Mouse (Mus musculus): ENCODE data around the gene Vrk3. TPM values are rescaled to one million over a fixed set of nuclear protein-coding genes. Genes with fewer than 3 reads are reported as not detected.
"Not testable (repeated sequence)": the region's sequence is repeated elsewhere in the genome, so short reads cannot be mapped to it uniquely, and the experiment has no call there.

Vrk3 gene
- 78.9 and 93.7 TPM in 2 replicates for polyA plus RNA-seq (2012; rRNA removed)

DNA sequence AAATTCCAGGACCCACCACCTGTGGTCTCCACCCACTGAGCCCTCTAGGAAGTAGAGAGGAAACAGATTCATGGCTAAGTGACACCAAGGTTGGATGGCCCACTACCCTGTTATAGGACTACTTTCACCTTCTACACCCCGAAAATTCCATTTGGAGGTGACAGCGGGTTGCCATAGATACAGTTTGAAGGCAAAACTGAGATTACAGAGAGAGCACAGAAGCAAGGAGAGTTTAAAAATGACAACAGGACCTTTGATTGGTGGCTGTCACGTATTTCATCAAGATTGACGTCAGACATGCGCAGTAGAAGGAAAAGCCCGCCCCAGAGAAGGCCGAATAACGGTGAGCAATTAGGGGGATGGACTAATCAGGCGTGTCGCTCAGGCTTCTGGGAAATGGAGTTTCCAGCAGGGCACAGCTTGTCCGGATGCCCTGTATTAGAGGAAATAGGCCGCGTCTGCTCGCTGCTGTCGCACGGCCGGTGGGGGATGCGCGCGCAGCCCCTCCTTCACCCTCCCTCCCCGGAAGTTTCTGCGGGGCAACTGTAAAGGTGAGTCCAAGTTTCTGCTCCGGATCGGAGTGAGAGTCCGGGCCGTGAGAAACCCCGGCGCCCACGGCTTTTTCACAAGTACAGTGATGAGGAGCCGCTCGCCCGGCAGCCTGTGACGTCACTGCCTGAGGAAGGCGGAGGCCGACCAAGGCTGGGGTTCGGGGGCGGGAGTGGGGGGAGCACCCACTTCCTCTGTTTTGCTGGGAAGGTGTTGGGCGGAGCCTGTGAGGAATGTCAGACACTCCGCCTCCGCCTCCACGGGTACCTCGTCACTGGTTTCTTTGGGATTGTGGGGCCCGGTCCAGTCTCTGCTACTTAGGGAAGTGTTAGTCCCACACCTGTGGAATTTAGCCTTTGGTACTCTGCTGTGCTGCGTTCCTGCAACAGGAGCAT lies at the start of gene Vrk3:
TSS of gene Vrk3 (plus strand) at position 313 of the 944 bp plus-strand sequence.
- WGBS: under 1% methylated on average over 44 of the region's 44 CpGs

DNA sequence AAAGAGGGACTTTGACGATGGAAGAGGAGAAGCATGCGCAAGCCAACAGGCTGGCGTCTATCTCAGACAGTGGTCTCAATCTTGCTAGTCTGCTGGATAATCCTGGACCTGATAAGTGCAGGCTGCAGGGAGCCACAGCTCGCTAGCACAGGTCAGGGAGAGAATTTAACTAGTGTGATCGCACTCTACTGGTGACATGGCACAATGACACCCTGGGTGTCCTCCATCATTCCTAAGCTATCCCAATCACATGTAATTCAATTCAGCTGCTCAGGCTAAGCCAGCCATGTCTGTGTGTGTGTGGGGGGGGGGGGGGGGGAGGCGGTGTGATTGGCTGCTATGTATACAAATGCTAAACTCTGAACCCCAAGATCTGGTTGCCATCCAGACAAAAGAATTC lies 46.3 kb upstream of the Vrk3 start:
- TF ChIP-seq CTCF (conservative IDR thresholded peaks at IDR 0.05; ENCODE audit: insufficient read depth, insufficient read length, low read depth, low read length) (peak; percentile 73), POLR2A (IDR thresholded peaks at IDR 0.05; ENCODE audit: low read depth, low read length) (no peak)
- no peaks in the 10 kb centered on the region for H3K36me3 ChIP-seq (ENCODE audit: control insufficient read depth, insufficient read depth, low read length)
- 18% methylated on average over 6 of the region's 6 CpGs for WGBS
- no peaks in the 10 kb centered on the region for H3K27me3 ChIP-seq (replicated peaks; ENCODE audit: control insufficient read depth, insufficient read depth, low read length)
- no peak overlapping the region for H3K4me3 ChIP-seq (ENCODE audit: insufficient read depth, low read depth, low read length)
- H3K4me1 ChIP-seq (ENCODE audit: control insufficient read depth, insufficient read depth, low read length): peaks cover 3% of the 10 kb centered on the region; the same call in 1 of the 2 replicates
- peak; percentile 46 for DNase-seq
- no peak overlapping the region for H3K27ac ChIP-seq (ENCODE audit: insufficient read depth, low read depth, low read length)

More for the DNA sequence above, at the start of gene Vrk3:
- H3K27me3 ChIP-seq (replicated peaks; ENCODE audit: control insufficient read depth, insufficient read depth, low read length): no peaks in the 10 kb centered on the region
- peak; percentile 99 for DNase-seq
- peak within 1 kb of the TSS; percentile 89 for H3K4me3 ChIP-seq (ENCODE audit: insufficient read depth, low read depth, low read length)
- TF ChIP-seq POLR2A (IDR thresholded peaks at IDR 0.05; ENCODE audit: low read depth, low read length) (peak; percentile 14), CTCF (conservative IDR thresholded peaks at IDR 0.05; ENCODE audit: insufficient read depth, insufficient read length, low read depth, low read length) (no peak)
- H3K36me3 ChIP-seq (ENCODE audit: control insufficient read depth, insufficient read depth, low read length): no peaks in the 10 kb centered on the region
- peaks cover 5% of the 10 kb centered on the region; the same call in 1 of the 2 replicates for H3K4me1 ChIP-seq (ENCODE audit: control insufficient read depth, insufficient read depth, low read length)
- peak within 1 kb of the TSS; percentile 97 for H3K27ac ChIP-seq (ENCODE audit: insufficient read depth, low read depth, low read length)

- no peak for DNase-seq
- Histone ChIP-seq H3K4me1 (ENCODE audit: control insufficient read depth, insufficient read depth, low read length) (no peaks in the 10 kb centered on the region), H3K36me3 (ENCODE audit: control insufficient read depth, insufficient read depth, low read length) (no peaks in the 10 kb centered on the region), H3K4me3 (ENCODE audit: insufficient read depth, low read depth, low read length) (no peak overlapping the region), H3K27me3 (replicated peaks; ENCODE audit: control insufficient read depth, insufficient read depth, low read length) (no peaks in the 10 kb centered on the region), H3K27ac (ENCODE audit: insufficient read depth, low read depth, low read length) (no peak overlapping the region)
- WGBS: 77% methylated on average over 8 of the region's 8 CpGs
- TF ChIP-seq POLR2A (IDR thresholded peaks at IDR 0.05; ENCODE audit: low read depth, low read length) (no peak), CTCF (conservative IDR thresholded peaks at IDR 0.05; ENCODE audit: insufficient read depth, insufficient read length, low read depth, low read length) (no peak)
Measured at GRCm38 (mm10) chr7:44702985-44703384, 45.2 kb upstream of the Vrk3 start.

GRCm38 (mm10) chr7:44704363-44704762 lies 43.9 kb upstream of the Vrk3 start:
- Histone ChIP-seq H3K4me1 (ENCODE audit: control insufficient read depth, insufficient read depth, low read length) (no peaks in the 10 kb centered on the region), H3K4me3 (ENCODE audit: insufficient read depth, low read depth, low read length) (no peak overlapping the region), H3K27ac (ENCODE audit: insufficient read depth, low read depth, low read length) (no peak overlapping the region), H3K36me3 (ENCODE audit: control insufficient read depth, insufficient read depth, low read length) (no peaks in the 10 kb centered on the region), H3K27me3 (replicated peaks; ENCODE audit: control insufficient read depth, insufficient read depth, low read length) (no peaks in the 10 kb centered on the region)
- peak; percentile 57 for DNase-seq
- 61% methylated on average over 3 of the region's 3 CpGs for WGBS
- TF ChIP-seq POLR2A (IDR thresholded peaks at IDR 0.05; ENCODE audit: low read depth, low read length) (no peak), CTCF (conservative IDR thresholded peaks at IDR 0.05; ENCODE audit: insufficient read depth, insufficient read length, low read depth, low read length) (peak; percentile 64)

DNA sequence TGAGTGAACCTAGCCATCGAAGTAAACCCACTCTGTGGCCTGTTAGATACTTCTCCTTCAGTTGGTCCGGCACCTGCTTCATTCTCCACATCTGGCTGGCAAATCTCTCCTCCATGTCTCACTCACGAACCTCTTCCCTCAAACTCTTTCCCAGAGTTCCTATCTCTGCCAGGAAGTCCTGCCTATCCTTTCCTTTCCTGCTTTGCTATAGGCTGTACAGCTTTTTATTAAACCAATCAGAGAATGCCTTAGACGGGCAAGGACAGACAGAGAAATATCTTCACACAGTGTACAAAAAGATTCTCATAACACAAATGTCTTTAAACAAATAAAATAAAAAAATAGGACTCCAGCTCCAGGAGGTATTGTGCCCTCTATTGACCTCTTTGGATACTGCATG lies 43.1 kb upstream of the Vrk3 start:
- TF ChIP-seq CTCF (conservative IDR thresholded peaks at IDR 0.05; ENCODE audit: insufficient read depth, insufficient read length, low read depth, low read length) (no peak), POLR2A (IDR thresholded peaks at IDR 0.05; ENCODE audit: low read depth, low read length) (no peak)

DNA sequence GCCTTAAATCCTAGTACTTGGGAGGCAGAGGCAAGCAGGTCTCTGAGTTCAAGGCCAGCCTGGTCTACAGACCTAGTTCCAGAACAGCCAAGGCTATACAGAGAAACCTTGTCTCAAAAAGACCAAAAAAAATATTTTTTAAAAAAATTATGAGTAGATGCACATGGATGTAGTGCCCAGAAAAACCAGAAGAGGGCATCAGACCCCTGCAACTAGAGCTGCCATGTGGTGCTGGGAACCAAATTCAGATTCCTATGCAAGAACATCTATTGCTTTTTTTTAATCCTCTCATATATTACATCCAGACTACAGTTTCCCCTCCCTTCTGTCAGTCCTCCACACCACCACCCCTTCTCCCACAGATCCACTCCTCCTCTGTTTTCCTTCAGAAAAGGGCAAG lies 41.9 kb upstream of the Vrk3 start:
- DNase-seq: no peak
- Histone ChIP-seq H3K27me3 (replicated peaks; ENCODE audit: control insufficient read depth, insufficient read depth, low read length) (no peaks in the 10 kb centered on the region), H3K36me3 (ENCODE audit: control insufficient read depth, insufficient read depth, low read length) (no peaks in the 10 kb centered on the region), H3K4me3 (ENCODE audit: insufficient read depth, low read depth, low read length) (no peak overlapping the region), H3K27ac (ENCODE audit: insufficient read depth, low read depth, low read length) (no peak overlapping the region), H3K4me1 (ENCODE audit: control insufficient read depth, insufficient read depth, low read length) (no peaks in the 10 kb centered on the region)
- TF ChIP-seq POLR2A (IDR thresholded peaks at IDR 0.05; ENCODE audit: low read depth, low read length) (no peak), CTCF (conservative IDR thresholded peaks at IDR 0.05; ENCODE audit: insufficient read depth, insufficient read length, low read depth, low read length) (no peak)

More for the DNA sequence above, 43.1 kb upstream of the Vrk3 start:
- 92% methylated on average over 4 of the region's 4 CpGs for WGBS
- DNase-seq: no peak
- no peaks in the 10 kb centered on the region for H3K36me3 ChIP-seq (ENCODE audit: control insufficient read depth, insufficient read depth, low read length)
- no peaks in the 10 kb centered on the region for H3K4me1 ChIP-seq (ENCODE audit: control insufficient read depth, insufficient read depth, low read length)
- H3K4me3 ChIP-seq (ENCODE audit: insufficient read depth, low read depth, low read length): no peak overlapping the region
- H3K27ac ChIP-seq (ENCODE audit: insufficient read depth, low read depth, low read length): no peak overlapping the region
- H3K27me3 ChIP-seq (replicated peaks; ENCODE audit: control insufficient read depth, insufficient read depth, low read length): no peaks in the 10 kb centered on the region

- 92% methylated on average over 5 of the region's 5 CpGs for WGBS
- DNase-seq: no peak
Measured at GRCm38 (mm10) chr7:44707169-44707675, 41.0 kb upstream of the Vrk3 start.

DNA sequence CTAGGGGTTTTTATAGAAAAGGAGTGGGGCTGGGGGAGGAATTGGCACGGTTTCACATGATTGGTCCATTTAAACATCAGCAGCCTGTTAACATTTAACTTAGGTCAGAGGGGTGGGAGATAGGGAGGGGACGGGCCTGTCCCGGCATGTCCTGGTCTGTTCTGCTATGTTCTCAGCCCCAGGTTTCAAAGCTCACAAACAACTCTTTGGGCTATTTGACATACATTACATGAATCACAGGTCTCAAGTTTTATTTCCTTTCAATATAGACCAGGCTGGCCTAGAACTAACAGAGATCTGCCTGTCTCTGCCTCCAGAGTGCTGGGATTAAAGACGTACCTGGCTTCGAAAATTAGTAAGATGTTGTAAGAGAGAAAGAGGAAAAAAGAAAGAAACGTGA lies 40.1 kb upstream of the Vrk3 start:
- not testable (repeated sequence) for DNase-seq; H3K27ac ChIP-seq (ENCODE audit: insufficient read depth, low read depth, low read length); H3K27me3 ChIP-seq (replicated peaks; ENCODE audit: control insufficient read depth, insufficient read depth, low read length); H3K4me1 ChIP-seq (ENCODE audit: control insufficient read depth, insufficient read depth, low read length); H3K4me3 ChIP-seq (ENCODE audit: insufficient read depth, low read depth, low read length); H3K36me3 ChIP-seq (ENCODE audit: control insufficient read depth, insufficient read depth, low read length)
- 71% methylated on average over 6 of the region's 6 CpGs for WGBS

More at GRCm38 (mm10) chr7:44707169-44707675, 41.0 kb upstream of the Vrk3 start:
- Histone ChIP-seq H3K27ac (ENCODE audit: insufficient read depth, low read depth, low read length) (no peak overlapping the region), H3K27me3 (replicated peaks; ENCODE audit: control insufficient read depth, insufficient read depth, low read length) (no peaks in the 10 kb centered on the region), H3K4me3 (ENCODE audit: insufficient read depth, low read depth, low read length) (no peak overlapping the region), H3K4me1 (ENCODE audit: control insufficient read depth, insufficient read depth, low read length) (no peaks in the 10 kb centered on the region), H3K36me3 (ENCODE audit: control insufficient read depth, insufficient read depth, low read length) (no peaks in the 10 kb centered on the region)
- TF ChIP-seq CTCF (conservative IDR thresholded peaks at IDR 0.05; ENCODE audit: insufficient read depth, insufficient read length, low read depth, low read length) (no peak), POLR2A (IDR thresholded peaks at IDR 0.05; ENCODE audit: low read depth, low read length) (no peak)
